Mouse (Mus musculus) T-cell, adult 2 months (primary cell): Measurements from ENCODE around the gene Synrg.

ENCODE experiments used
- DNase-seq: peaks from one replicate; pipeline ENCODE4 v3.0.0; 2022; ENCODE audit warnings: low spot score

The Synrg gene

DNA sequence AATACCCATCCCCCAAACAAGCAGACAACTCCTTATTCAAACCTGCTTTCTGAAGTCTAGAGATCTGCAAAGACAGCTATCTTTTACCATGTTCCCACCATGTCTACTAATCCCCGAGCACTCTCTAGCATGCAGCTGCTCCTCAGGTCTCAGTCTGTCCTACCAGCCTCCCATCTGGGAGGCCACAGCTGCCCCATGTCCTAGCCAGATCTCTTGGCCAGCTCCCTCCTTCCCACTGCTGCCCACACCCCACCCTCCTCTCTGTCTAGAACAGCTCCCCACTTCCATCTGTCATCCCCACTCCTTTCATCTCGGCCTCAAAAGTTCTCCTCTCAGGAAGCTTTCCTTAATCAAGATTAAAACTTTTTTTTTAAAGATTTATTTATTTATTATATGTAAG, 112.8 kb downstream of the Synrg start:
- DNase-seq, result no peak

DNA sequence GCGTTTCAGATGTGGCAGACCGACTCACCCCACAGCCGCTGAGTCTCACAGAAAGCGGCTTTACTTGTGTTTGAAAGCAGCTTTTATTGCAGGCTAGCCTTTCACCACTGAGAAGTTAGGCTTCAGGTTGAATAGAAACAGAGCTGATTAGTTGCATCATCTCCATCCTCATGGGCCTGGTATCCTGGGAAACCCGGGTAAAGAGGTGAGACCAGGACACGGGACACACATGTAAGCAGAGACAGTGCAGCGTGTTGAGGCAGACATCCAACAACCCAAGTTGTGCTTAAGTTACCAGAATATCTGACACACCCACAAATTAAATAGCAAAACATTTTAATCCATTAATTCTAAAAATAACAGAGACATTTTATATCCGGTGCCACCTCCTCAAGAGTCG, 114.4 kb downstream of the Synrg start:
- no peak for DNase-seq

DNA sequence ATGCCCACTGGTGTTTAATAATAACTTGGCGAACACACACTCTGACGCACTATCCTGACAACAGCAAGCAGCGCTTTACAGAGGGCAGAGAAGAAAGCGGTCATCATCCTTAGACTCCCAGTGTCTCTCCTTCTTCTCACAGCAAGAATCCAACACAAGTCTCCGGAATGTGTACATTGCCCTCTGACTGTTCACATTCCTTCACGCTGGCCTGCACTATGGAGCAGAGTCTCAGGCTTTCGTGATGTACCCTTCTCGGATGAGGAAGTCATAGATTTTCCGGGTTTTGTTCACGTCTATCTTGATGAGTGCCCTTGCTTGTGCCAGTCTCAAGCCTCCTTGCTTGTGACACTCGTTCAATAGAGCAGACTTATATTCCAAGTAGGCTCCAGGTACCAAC, 115.1 kb downstream of the Synrg start:
- no peak for DNase-seq

- no peak for DNase-seq
Measured at GRCm38 (mm10) chr11:84079887-84080286, 115.7 kb downstream of the Synrg start.

DNA sequence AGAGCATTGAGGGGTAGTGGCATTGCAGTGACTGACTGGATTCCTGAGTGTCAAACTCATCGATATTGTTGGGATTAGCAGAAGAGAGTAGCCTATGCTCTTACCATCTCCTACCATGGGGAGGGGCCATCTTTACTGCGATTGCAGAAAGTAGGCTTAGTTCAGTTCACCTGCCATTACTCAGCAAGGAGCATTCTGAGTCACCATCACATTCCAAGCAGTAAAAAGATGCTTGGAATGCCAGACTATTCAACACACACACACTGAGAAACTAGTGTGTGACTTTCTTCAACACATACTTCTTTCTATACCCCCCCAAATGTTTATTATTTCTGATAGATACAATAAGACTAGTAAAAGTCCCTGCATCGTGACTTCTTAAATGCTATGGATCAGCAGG, 116.1 kb downstream of the Synrg start:
- no peak for DNase-seq

DNA sequence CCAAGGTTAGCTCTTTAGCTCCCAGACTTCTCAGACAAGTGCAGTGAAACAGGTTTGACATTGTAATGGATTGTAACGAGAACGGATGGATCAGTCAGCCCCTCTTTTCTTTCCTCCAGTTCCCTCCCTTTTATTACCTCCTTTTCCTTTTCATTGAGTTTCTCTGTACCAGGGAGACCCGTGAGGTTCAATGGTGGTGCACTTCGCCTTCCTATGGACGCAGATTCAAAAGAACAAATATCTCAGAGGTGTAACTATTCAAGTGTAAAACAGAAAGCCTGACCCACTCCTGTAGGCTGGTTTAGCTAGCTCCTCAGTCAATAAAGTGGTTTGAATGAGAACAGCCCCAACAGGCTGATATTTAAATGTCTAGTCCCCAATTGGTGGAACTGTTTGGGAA, 117.7 kb downstream of the Synrg start:
- no peak for DNase-seq

DNA sequence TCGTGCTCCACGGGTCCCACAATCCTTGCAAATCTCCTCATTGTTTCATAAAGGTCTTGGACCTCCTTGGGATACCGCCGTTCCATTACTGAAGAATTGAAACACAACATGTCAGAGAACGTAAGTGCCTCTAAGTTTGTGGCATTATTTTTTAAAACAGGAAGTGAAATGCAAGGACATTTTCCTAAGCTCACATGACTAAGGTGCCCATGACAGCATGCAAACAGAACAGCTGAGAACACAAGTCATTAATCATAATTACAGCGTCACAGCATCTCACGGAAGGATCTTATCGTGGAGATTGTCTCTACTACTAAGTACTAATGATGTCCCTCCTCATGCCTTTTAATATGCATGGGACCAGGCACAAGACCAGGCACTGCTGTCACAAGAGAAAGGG, 126.3 kb downstream of the Synrg start:
- no peak for DNase-seq
